Mouse (Mus musculus): ENCODE results near the gene Oas1g. TPM values are rescaled to one million over a fixed set of nuclear protein-coding genes. Genes with fewer than 3 reads are reported as not detected.

The Oas1g gene
- polyA plus RNA-seq (2012; rRNA removed), result 7.1 and 8.4 TPM in 2 replicates

DNA sequence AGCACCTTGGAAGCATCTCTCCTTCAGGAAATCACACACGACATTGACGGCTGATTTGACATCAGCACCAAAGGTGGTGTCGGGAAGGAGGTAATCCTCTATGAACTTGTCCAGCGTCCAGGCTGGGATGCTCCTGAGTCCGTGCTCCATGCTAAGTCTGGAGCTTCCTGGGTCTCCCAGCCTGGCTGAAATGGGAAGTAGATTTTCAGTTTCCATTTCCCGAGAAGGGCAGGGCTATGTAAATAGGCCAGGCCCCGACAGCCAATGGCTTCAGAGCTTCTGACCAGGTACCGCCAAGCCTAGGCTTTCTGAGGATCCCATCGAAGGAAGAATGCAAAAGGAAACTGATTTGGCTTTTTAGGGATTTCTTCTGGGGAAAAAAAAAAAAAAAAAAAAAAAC is at the start of gene Oas1g:
Oas1g (minus strand) TSS at position 201 of the 400 bp plus-strand sequence.

GRCm38 (mm10) chr5:120914204-120914603 is 26.8 kb upstream of the Oas1g start, which contains the start of gene Oas1d:
TSS of gene Oas1d (plus strand) at chr5:120914536.

GRCm38 (mm10) chr5:120906791-120907733 is 19.6 kb upstream of the Oas1g start, which contains the start of gene Oas1a:
TSS of gene Oas1a (minus strand) at chr5:120907521.

DNA sequence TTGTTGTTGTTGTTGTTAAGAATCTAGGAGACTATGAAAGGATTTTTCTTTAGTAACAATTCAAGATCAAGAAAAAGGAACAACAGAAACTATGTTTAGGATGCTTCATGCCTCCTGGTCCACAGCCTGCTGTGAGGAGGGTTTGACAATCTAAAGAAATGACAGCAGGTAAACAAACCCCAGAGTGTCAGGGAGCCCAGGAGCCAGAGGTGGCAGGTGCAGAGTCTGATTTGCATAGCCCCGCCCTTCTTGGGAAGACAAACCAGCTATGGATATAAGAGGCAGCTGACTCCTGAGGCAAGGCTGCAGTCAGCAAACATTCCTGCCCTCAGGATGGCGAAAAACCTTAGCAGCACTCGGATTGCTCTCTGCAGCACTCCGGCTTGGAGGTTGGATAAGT is 26.3 kb downstream of the Oas1g start, which contains the start of gene Oas1h:
Oas1h (plus strand) TSS at position 301 of the 400 bp plus-strand sequence.

DNA sequence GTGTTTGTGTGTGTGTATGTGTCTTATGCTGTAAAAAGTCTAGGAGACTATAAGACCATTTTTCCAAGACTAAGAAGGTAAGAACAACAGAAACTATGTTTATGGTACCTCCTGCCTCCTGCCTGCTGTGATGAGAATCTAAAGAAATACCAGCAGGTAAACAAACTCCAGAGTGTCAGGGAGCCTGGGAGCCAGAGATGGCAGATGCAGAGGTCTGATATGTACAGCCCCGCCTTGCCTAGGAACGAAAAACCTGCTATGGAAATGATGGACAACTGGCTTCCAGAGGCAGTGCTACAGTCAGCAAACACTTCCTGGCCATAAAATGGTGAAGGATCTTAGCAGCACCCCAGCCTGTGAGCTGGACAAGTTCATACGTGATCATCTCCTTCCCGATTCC is 40.3 kb downstream of the Oas1g start, which contains the start of gene Oas1f:
Oas1f (plus strand) TSS at position 301 of the 400 bp plus-strand sequence.

Other genes with a start within 250 kb of the Oas1g start
- 0.22 and 0.29 TPM in 2 replicates for gene Rasal1, start 238.8 kb downstream of the Oas1g start, polyA plus RNA-seq (2012; rRNA removed)
- 0.13 and 0.15 TPM in 2 replicates for gene Dtx1, start 175.7 kb downstream of the Oas1g start, polyA plus RNA-seq (2012; rRNA removed)
- gene Oas2, start 137.8 kb downstream of the Oas1g start, polyA plus RNA-seq (2012; rRNA removed), result 10.7 and 11.6 TPM in 2 replicates
- gene Oas3, start 110.0 kb downstream of the Oas1g start, polyA plus RNA-seq (2012; rRNA removed), result 3.6 and 6.9 TPM in 2 replicates
- 0.15 and 0.26 TPM in 2 replicates for gene Oas1e, start 92.1 kb downstream of the Oas1g start, polyA plus RNA-seq (2012; rRNA removed)
- 0.87 and 1.0 TPM in 2 replicates for gene Oas1c, start 75.1 kb downstream of the Oas1g start, polyA plus RNA-seq (2012; rRNA removed)
- not detected in 2 replicates for gene Oas1f, start 40.2 kb downstream of the Oas1g start, polyA plus RNA-seq (2012; rRNA removed)
- gene Oas1h, start 26.2 kb downstream of the Oas1g start, polyA plus RNA-seq (2012; rRNA removed), result not detected in 2 replicates
- 10.3 and 16.8 TPM in 2 replicates for gene Oas1a, start 19.9 kb upstream of the Oas1g start, polyA plus RNA-seq (2012; rRNA removed)
- gene Oas1d, start 26.9 kb upstream of the Oas1g start, polyA plus RNA-seq (2012; rRNA removed), result not detected in 2 replicates
- 0.01 and 0.02 TPM in 2 replicates for gene Rph3a, start 122.5 kb upstream of the Oas1g start, polyA plus RNA-seq (2012; rRNA removed)